Mouse (Mus musculus): ENCODE results near the gene Olfr1377.
"Not testable (repeated sequence)": the region's sequence is repeated elsewhere in the genome, so short reads cannot be mapped to it uniquely, and the experiment has no call there.

Olfr1377 gene

DNA sequence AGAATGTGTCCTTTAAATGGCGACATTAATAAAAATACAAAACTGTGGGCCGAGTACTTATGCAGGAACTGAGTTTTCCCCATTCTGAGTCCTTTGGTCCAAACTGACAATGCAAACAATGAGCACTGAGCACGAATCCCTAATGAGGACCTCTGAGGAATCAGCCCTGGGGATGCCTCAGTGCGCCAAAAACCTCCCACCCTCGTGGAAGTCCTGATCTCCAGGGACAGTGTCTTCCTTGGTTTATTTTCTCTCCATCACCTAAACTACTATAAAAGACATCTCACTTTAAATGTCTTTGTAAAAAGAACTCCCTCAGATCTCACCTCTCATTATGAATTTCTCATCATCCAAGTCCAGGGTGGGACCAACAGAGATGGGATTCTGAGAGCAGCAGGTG is at the start of gene Olfr1377:
Olfr1377 (plus strand) TSS at position 301 of the 400 bp plus-strand sequence.
- no peak for DNase-seq (ENCODE audit: low spot score in 2 of 2)

DNA sequence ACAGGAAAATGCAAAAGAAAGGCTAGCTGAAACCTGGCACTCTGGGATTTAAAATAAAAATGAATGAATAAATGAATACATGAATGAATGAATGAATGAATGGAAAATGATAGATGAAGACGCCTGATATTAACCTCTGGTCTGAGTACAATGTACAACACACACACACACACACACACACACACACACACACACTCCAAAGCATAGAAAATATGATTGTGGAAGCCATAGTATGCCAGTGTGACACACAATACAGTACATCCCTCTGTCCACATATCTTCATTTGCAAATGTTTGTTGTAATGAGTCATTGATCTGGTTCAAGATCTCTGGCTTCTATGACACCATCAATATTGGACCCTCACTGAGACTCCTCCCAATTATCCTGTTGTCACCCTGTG is 49.7 kb upstream of the Olfr1377 start:
- DNase-seq (ENCODE audit: low spot score in 2 of 2), result no peak

DNA sequence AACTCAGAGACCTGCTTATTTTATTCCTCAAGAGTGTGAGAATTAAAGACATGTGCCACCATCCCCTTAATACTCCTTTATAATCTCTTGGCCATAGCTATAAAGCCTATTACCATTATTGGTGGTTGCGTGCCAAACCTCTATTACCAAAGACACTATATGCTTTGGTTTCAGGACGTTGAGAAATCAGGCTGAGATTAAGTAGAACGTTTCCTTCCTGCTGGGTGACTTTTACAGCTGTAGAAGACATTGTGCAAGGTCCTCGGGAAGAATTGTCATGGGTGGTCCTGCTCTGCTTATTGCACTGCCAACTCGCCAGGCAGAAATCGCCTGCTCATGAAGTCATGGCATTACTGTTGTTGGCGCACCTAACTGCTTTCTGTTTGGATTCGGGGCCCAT is 43.3 kb upstream of the Olfr1377 start:
- DNase-seq (ENCODE audit: low spot score in 2 of 2), result no peak

DNA sequence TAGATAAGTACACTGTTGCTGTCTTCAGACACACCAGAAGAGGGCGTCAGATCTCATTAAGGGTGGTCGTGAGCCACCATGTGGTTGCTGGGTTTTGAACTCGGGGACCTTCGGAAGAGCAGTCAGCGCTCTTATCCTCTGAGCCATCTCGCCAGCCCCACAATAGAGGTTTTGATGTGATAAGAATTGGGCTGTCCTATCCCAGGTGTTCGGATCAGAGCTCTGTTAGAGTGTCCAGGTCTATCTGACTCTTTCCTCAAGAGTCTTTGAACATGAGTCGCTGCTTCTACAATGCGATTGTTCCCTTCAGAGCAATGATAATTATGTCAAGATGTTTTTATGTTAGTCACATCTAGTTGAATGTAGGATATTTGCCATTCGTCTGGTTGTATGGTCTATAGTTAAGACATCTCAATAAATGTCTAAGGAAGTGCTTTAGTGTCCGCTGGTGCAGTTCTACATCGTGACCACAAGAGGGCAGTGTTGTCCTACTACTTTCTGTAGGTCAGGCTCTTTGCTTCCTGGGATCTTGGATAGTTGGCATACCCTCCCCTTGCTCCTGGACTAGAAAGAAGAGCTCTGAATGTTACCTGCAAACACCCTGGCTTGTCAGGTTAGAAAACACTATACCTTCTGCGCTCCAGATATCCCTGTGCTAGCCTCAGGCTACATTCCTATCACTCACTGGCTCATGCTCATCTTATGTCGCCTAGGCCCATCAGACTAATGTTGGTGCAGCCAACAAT is 42.0 kb upstream of the Olfr1377 start:
- no peak for DNase-seq (ENCODE audit: low spot score in 2 of 2)

DNA sequence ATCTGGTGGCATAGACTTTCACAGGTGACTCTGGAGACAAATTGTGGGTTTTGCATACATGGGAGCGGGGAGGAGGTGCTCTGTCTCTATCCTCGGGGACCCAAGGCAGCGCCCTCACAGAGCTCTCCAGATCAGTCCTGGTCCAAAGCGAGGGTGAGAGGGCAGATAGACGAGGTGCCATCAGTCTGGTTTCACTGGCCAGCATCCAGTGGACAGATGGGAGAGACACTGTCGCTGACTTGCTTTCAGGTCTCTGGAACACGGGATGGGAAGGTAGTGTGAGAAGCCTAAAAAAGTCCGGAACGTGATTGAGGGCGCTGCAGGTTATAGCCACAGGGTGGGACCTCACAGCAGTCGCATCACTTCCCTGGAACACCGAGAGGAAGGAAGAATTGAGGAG is 39.4 kb upstream of the Olfr1377 start:
- no peak for DNase-seq (ENCODE audit: low spot score in 2 of 2)

DNA sequence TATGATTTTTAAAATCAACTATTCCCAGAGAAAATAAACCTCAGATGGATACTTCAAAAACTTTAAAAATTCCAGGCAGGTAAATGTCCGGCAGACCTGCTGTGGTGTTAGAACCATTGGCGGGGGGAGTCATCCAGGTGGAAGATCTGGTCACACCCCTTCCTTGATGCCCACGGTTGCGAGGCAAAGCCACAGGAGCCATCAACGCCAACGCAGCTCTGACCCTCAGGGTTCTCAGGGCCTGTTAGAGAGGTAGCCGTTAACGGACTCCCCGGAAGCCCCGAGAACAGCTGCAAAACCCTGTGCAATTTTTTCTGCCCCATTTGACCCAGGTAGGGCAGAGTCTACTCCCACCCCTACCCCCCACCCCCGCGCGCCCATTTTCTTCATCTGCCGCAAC is 38.3 kb upstream of the Olfr1377 start, which contains the start of gene 4933414I15Rik:
4933414I15Rik (minus strand) TSS at position 260 of the 400 bp plus-strand sequence.
- DNase-seq (ENCODE audit: low spot score in 2 of 2), result no peak

DNA sequence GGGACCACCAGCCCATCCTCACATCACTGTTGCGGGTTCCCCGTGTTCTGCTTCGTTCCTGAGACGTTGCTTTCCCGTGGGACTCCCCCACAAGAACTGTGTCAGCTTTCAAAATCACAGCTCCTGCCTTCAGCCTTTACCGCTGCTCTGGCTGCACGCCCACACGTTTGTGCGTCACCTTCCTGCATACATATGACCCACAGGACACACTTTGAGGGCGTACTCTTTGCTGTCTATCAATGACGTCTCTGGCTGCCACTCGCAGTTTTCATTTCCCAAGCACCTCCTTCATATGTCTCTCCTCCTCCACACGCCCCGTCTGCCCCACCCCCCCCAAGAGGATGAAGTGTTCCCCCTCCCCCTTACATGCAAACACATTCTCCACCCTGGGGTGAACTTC is 29.5 kb upstream of the Olfr1377 start:
- no peak for DNase-seq (ENCODE audit: low spot score in 2 of 2)

DNA sequence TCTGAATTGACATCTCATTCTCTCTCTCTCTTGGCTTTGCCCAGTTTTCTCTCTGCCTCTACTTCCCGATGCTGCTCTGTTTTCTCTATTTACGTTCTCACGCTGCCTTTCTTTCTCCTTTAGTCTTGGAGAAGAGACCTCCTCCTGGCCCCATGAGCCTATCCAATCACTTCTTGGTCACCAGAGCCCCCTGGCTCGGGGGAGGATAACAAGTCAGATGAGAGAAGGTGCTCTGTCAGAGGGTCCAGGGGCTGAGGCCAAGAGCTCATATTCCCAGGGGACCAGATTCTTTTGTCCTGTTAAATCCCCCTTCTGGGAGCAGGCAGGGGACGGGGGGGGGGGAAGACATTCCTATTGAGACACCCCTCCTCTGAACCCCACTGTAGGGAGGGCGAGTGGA is 28.1 kb upstream of the Olfr1377 start, which contains the start of gene Prop1:
Prop1 (minus strand) TSS at position 101 of the 400 bp plus-strand sequence.
- DNase-seq (ENCODE audit: low spot score in 2 of 2), result no peak

DNA sequence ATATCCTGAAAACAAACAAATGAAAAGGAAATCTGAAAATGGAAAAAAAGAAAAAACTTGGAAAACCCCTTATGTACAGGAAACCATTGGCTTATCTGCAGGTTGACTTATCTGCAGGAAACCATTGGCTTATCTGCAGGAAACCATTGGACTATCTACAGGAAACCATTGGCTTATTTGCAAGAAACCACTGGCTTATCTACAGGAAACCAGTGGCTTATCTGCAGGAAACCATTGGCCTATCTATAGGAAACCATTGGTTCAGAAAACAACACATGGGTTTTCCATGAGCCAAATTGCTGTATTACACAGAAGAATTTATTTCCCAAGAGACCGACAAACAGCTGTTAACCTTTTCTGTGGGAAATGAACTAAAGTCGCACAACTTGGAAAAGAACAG is 16.9 kb upstream of the Olfr1377 start:
- no peak for DNase-seq (ENCODE audit: low spot score in 2 of 2)

DNA sequence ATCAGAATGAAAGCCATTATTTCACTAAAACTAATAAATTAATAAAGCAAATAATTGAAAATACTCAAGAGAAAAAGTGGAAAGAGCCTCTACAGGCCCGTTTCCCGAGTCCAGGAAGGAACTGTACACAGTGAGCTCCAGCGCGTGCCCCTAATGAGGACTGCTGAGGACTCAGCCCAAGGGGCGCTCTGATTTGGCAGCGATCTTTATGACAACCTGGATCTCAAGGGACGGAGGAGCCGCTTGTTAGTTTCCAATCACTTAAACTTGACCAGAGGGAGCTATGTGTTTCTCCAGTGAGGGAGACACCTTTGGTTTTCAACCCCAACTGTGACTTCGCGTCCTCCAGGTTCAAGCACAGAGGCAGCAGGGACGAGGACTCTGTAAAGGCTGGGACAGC is 15.5 kb upstream of the Olfr1377 start, which contains the start of gene Olfr1378:
Olfr1378 (plus strand) TSS at position 301 of the 400 bp plus-strand sequence.
- DNase-seq (ENCODE audit: low spot score in 2 of 2), result no peak

DNA sequence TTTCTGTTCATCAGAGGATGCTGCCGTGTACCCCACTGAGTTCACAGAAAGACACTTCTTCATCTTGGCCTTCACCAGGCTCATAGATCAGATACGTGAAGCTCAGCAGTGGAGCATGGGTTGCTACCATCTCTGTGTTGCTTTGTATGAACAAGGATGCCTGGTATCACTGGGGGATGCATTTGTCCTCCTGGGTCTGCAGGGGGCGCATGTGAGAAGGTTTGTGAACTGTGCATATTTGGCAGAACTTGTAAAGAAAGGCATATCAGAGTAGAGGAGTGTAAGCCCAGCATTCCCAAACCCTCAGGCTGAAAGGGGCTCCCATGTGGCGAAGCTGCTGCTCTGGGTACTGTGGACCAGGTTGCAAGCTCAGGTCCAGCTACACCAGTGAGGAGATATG is 4.6 kb upstream of the Olfr1377 start:
- no peak for DNase-seq (ENCODE audit: low spot score in 2 of 2)

DNA sequence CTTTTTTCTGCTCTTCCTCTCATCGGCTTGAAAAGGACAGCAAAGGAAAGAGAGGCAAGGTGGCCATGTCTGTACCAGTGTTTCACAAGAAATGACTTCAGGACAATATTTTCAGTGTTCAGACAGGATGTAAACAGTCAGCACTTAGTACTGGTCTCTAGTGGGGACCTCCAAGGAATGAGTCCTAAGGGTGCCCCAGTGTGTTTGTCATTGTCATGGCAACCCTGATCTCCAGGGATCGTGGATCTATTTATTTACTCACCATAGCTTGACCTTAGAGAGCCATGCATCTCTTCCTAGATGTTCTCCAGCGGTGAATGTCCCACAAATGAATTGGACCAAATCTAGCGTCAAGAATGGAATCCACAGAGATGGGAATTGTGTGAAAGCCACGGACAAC is 21.5 kb downstream of the Olfr1377 start, which contains the start of gene Olfr51:
Olfr51 (plus strand) TSS at position 301 of the 400 bp plus-strand sequence.
- no peak for DNase-seq (ENCODE audit: low spot score in 2 of 2)

DNA sequence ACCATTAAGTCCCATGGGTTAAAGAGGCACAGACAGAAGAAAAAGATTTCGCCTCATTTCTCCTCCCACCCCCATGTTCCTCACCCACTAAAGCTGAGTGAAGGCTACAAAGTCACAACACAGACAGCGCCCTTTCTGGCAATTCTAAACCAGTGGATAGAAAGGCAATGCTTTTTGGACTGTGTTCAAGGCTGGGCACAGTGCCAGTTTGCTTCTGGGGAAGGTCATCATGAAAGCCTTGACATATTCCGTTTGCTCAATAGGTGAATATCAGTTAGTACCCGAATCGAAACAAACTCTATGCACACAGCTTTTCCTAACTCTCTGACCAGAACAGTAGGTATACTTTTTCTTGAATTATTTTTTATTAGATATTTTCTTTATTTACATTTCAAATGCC is 30.1 kb downstream of the Olfr1377 start:
- DNase-seq (ENCODE audit: low spot score in 2 of 2), result no peak

DNA sequence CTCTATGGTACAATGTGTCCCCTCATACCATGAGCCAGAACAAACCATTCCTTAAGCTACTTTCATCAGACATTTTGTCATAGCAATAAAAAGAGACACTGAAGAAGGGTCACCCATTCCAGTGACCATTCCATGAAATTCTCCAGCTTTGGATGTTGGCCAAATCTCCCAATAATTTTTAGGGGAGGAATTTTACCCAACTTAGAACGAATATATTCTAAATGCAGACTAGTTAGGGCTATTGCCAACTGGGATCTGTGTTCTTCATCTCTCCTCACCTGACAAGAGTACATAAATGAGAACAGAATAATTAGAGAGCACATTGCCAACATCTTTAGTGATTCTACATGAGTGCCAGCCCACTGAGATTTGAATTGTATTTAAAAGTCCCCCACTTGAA is 32.2 kb downstream of the Olfr1377 start, which contains the start of gene Olfr54:
Olfr54 (plus strand) TSS at position 301 of the 400 bp plus-strand sequence.
- no peak for DNase-seq (ENCODE audit: low spot score in 2 of 2)

DNA sequence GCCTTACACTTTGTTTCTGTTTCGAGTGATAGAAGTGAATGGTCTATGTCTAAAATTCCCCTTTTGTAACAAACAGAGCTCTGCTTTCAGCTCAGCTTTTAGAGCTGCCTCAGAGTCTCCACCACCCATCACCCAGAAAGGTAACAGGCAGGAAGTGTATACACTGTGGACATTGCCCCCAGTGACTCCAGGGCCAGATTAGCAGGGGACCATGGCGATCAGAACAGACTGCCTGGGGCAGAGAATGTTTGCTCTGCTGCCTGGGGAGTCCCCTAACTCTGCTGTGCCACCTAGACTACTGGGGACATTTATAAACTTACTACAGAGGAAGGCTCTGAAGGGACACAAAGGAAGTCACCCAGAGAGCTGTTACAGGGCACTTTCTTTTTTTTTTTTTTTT is 34.6 kb downstream of the Olfr1377 start:
- no peak for DNase-seq (ENCODE audit: low spot score in 2 of 2)

DNA sequence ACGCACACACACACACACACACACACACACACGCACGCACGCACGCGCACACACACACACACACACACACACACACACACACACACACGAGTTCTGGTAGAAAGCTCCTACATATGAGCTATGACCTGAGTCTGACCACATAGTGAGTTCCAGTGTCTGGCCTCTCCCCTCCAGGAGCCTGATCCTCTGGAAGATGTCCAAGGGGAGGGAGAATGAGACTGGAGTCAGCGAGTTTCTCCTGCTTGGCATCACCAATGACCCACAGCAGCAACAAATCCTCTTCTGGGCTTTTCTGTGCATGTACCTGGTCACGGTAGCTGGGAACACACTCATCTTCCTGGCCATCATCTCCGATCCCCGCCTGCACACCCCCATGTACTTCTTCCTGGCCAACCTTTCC is 45.0 kb downstream of the Olfr1377 start:
- not testable (repeated sequence) for DNase-seq (ENCODE audit: low spot score in 2 of 2)

DNA sequence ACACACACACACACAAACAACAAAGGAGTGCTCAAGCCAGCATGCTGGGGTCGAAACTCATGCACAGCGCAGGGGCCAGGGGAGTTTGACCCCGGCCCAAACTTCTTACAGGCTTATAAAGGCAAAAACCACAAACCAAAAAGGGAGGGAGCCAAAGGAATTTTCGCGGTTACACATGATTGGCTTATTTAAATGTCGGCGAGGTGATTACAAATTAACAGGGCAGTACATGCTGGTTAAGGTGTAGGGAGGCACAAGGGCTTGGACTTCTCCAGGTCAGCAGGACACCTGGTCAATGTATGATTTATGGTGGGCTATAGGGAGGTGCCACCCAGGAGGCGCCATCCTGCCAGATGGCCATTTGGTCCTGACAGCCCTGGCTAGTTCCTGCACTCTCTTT is 47.6 kb downstream of the Olfr1377 start:
- DNase-seq (ENCODE audit: low spot score in 2 of 2), result not testable (repeated sequence)

DNA sequence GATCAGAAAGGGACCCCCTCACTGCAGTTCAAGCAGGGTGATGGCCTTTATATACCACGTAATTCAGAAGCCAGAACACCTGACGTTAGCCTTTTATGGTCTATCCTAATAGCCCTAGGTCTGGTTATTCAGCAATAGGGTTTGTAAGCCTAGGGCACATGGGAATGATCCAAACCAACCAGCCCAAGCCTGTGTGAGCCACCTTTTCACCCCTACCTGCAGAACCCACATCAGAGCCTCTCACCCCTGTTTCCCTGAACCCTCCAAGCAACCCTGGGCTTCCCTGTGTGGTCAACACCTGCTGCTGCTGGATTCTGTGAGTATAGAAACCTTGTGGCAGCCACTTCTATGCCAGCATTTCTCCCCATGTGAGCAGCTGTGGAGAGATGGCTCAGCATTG is 48.5 kb downstream of the Olfr1377 start:
- DNase-seq (ENCODE audit: low spot score in 2 of 2), result no peak

DNA sequence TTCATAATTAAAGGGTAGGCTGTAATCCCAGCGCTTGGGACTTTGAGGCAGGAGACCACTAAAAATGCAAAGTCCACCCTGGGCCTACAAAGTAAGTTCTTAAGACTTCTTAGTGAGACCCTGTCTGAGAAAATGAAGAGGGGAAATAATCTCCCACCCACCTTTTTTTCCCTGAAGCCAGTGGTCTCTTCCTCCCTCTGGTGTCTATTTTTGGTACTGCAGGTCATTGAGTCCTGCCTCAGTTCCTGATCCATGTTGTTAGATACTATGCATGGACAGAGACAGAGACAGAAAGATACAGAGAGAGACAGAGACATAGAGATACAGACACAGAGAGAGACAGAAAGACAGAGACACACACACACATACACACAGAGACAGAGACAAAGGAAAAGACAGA is 51.1 kb downstream of the Olfr1377 start:
- no peak for DNase-seq (ENCODE audit: low spot score in 2 of 2)

DNA sequence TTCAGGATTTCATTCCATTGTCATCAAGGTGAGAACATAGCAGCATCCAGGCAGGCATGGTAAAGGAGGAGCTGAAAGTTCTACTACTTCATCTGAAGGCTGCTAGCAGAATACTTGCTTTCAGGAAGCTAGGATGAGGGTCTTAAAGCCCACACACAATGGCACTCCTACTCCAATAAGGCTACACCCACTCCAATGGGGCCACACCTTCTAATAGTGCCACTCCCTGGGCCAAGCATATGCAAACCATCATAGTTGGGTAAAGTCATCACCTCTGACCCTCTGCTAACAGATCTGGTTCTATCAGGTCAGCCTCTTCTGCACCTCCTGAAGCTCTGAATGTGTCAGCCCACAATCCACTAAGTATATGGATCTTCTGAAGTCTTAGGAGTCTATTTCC is 52.4 kb downstream of the Olfr1377 start:
- DNase-seq (ENCODE audit: low spot score in 2 of 2), result not testable (repeated sequence)

DNA sequence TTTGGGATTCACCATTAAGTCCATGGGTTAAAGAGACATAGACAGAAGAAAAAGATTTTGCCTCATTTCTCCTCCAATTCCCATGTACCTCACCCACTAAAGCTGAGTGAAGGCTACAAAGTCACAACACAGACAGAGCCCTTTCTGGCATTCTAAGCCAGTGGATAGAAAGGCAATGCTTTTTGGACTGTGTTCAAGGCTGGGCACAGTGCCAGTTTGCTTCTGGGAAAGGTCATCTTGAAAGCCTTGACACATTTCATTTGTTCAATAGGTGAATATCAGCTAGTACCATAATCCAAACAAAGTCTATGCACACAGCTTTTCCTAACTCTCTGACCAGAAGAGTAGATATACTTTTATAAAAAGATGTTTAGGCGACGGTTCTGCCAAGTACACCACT is 54.2 kb downstream of the Olfr1377 start:
- DNase-seq (ENCODE audit: low spot score in 2 of 2), result no peak

Measured in frontal cortex, postnatal 25 days (tissue).